Comparison of ENCODE assay signal across 9 mouse cellular contexts in the genomic region with DNA sequence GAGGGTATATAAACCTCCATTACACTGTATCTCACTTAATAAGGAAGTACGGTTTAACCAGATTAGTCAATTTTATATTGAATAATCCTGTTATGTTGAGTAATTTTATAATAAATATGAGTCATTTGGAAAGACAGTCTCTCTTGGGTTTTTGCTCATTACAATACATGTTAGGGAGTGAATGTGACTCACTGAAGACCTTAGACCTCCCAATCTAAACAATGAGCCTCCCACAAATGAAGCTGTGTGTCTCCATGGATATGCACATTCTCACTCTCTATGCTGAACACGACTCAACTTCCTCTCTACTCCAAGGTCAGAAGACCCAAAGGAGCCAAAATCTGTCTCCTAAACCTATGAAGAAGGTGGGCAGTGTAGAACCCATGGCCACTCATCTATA.
"Had no signal": no experiment of that assay in that cellular context is flagged by ENCODE, and none has a peak within 500 bp of the region (broad histone marks: within the 10 kb centered on the region; RNA-seq: fewer than 3 reads in every experiment).

No protein-coding gene starts in this region.

- DNase-seq: kidney, adult 2 months; kidney, postnatal 25 days; layer of hippocampus, adult 9-11 months; liver, embryonic 13.5 days; lung, embryonic 14.5 days; lung, postnatal 10 days; lung, postnatal 36 days; right cerebral cortex, postnatal 4 days; thymus, postnatal 36 days had no signal
